Mouse (Mus musculus) stomach, postnatal 0 days (tissue): ENCODE results near the gene Kcnj11. TPM values are rescaled to one million over a fixed set of nuclear protein-coding genes. Genes with fewer than 3 reads are reported as not detected.

Experiments
- ATAC-seq: fragments of 200-750 bp; cut with Nextera tagmentation; 2 replicates; pipeline ENCODE4 v1.8.0; 2017; ENCODE audit not compliant: low FRiP score, low TSS enrichment
- DNase-seq: peaks from one replicate; pipeline ENCODE4 v3.0.0-alpha.2; 2016; ENCODE audit warnings: low spot score
- H3K27ac ChIP-seq: fragments of 300-500 bp; sonication (generic); replicated peaks from 2 replicates; pipeline ENCODE4 v1.5.1; 2014; ENCODE audit warnings: mild to moderate bottlenecking, control low read depth
- H3K27me3 ChIP-seq: fragments of 300-500 bp; sonication (generic); 2 replicates; pipeline ENCODE4 v1.6.1; 2014; ENCODE audit warnings: low read length; ENCODE audit not compliant: control insufficient read depth, insufficient read depth
- H3K36me3 ChIP-seq: fragments of 300-500 bp; sonication (generic); 2 replicates; pipeline ENCODE4 v1.6.1; 2014; ENCODE audit warnings: low read length, mixed read lengths; ENCODE audit not compliant: control insufficient read depth, insufficient read depth
- H3K4me1 ChIP-seq: fragments of 300-500 bp; sonication (generic); replicated peaks from 2 replicates; pipeline ENCODE4 v1.6.1; 2014; ENCODE audit warnings: antibody characterized with exemption; ENCODE audit not compliant: control insufficient read depth, insufficient read depth
- H3K4me2 ChIP-seq: fragments of 300-500 bp; sonication (generic); replicated peaks from 2 replicates; pipeline ENCODE4 v1.6.1; 2014; ENCODE audit warnings: low read depth, mild to moderate bottlenecking, control low read depth, moderate library complexity
- H3K4me3 ChIP-seq: fragments of 300-500 bp; sonication (generic); 2 replicates; pipeline ENCODE4 v1.5.1; 2014; ENCODE audit warnings: low read depth, low read length, control low read depth
- H3K9ac ChIP-seq: fragments of 300-500 bp; sonication (generic); 2 replicates; pipeline ENCODE4 v1.6.1; 2014; ENCODE audit warnings: mild to moderate bottlenecking, low read length, control low read depth, mixed read lengths
- H3K9me3 ChIP-seq: fragments of 300-500 bp; sonication (generic); 2 replicates; pipeline ENCODE4 v1.6.1; 2016; ENCODE audit warnings: low read length; ENCODE audit not compliant: control insufficient read depth
- CTCF ChIP-seq: IDR thresholded peaks from 2 replicates; pipeline ENCODE4 v1.5.1; 2016; ENCODE audit warnings: antibody characterized with exemption, low read depth, mild to moderate bottlenecking, moderate library complexity
- EP300 ChIP-seq: optimal IDR thresholded peaks from 2 replicates; pipeline ENCODE3; 2016; ENCODE audit warnings: antibody characterized with exemption
- WGBS: fragments of 180-500 bp; shearing (Covaris S2); extraction: QIAGEN DNeasy Blood & Tissue Kit; methylation state at CpG from one replicate; pipeline ENCODE4 v1.1.7; 2014; 5-methylcytosine and 5-hydroxymethylcytosine counted together
- polyA plus RNA-seq: library from polyadenylated mRNA; unstranded; fragments of >200 nt; fragmentation: Nextera tagmentation; extraction: Ambion mirVana; gene quantifications from 2 replicates; pipeline ENCODE4 v1.2.1, GENCODE M21; 2015

The Kcnj11 gene
- polyA plus RNA-seq, 1 experiment from 2014 or later: 0.61 TPM

DNA sequence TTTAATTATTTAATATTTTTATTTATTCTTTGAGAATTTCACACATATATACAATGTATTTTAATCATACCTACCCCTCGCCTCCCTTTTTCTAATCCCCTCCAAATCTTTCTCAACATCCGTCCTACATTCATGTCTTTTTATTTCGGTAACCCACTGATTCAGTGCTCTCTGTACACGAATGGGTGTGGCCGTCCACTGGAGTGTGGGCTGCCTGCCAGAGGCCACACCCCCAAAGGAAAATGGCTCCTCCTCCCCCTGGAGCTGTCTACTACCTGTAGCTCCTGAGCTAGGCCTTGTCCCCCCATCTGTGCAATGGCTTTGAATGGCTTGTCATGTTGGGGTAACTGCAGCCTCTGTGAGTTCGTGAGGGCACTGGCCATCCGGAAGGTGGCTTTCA, 23.7 kb downstream of the Kcnj11 start:
- no peaks in the 10 kb centered on the region for H3K27me3 ChIP-seq
- no peak overlapping the region for H3K9ac ChIP-seq
- ATAC-seq (peak; percentile 29; the same call in 1 of the 2 replicates), DNase-seq (peak; percentile 58)
- H3K36me3 ChIP-seq: peaks cover 23% of the 10 kb centered on the region
- H3K9me3 ChIP-seq: no peaks in the 10 kb centered on the region
- no peak for TF ChIP-seq EP300
- no peak for TF ChIP-seq CTCF
- no peak overlapping the region for H3K4me3 ChIP-seq
- H3K4me2 ChIP-seq: no peak overlapping the region
- 68% methylated on average over 7 of the region's 7 CpGs for WGBS
- H3K27ac ChIP-seq: no peak overlapping the region
- H3K4me1 ChIP-seq: no peaks in the 10 kb centered on the region

DNA sequence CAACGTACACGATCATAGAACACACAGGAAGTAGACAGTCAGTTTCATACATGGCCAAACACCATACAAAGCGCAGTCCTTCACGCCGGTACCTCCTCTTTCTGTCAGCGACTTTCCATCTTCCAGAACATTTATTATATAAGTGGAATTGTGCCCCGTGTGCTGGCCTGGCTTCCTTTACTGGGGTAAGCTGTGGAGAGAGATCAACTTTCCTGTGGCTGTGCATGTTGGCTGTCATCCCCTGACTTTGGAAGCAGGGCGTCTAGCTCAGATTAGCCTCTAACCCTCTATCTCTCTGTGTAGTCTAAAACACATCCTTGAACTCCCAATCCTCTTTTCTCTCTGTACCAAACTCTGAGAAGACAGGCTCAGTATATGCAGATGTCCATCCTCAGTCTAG, 31.7 kb downstream of the Kcnj11 start:
- Histone ChIP-seq H3K9me3 (no peaks in the 10 kb centered on the region), H3K9ac (no peak overlapping the region), H3K27me3 (no peaks in the 10 kb centered on the region), H3K36me3 (peaks cover 20% of the 10 kb centered on the region), H3K4me2 (no peak overlapping the region), H3K4me1 (no peaks in the 10 kb centered on the region), H3K4me3 (no peak overlapping the region), H3K27ac (no peak overlapping the region)
- ATAC-seq (no peak), DNase-seq (no peak)
- WGBS: 93% methylated on average over 8 of the region's 8 CpGs
- TF ChIP-seq CTCF (no peak), EP300 (no peak)

DNA sequence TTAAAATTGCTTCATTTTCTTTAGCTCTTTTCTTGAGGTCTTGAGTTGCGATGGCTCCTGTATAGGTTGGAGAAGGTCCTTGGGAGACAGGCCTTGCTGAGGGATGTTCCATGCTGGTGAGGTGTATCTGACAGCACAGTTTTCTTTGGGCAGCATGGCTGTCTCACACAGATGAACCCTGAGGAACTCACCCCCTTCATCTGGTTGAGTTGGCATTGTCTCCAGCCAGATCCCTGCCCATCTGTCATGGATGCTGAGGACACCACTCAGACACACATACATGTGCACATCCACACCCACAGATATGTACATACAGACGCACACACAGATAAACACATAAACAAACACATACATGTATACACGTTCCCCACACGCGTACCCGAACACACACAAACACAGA, 37.3 kb downstream of the Kcnj11 start:
- H3K36me3 ChIP-seq: peaks cover 9% of the 10 kb centered on the region
- no peak overlapping the region for H3K9ac ChIP-seq
- H3K27me3 ChIP-seq: no peaks in the 10 kb centered on the region
- DNase-seq: no peak
- H3K27ac ChIP-seq: no peak overlapping the region
- no peak overlapping the region for H3K4me2 ChIP-seq
- no peak overlapping the region for H3K4me3 ChIP-seq
- no peak for ATAC-seq
- no peaks in the 10 kb centered on the region for H3K9me3 ChIP-seq
- TF ChIP-seq EP300 (no peak), CTCF (no peak)
- 94% methylated on average over 6 of the region's 6 CpGs for WGBS
- H3K4me1 ChIP-seq: no peaks in the 10 kb centered on the region

DNA sequence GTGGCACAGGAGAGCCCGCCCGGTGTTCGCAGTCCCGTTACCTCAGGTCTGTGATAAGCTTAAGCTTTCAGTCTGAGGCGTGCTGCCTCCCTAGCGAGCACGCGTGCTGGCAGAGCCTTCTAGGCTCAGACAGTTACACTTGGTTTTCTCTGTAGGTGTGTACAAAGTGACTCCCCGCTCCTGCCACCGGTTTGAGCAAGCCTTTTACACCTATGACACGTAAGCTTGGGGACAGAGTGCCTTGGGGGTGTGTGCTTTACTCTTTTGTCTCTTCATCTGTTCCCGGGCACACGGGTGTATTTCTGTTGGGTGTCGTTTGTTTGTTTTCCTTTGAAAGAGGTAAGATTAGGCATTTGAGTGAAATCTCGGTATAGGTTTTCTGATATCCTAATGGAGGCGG, 39.0 kb downstream of the Kcnj11 start:
- Histone ChIP-seq H3K27me3 (no peaks in the 10 kb centered on the region), H3K4me2 (no peak overlapping the region), H3K4me3 (no peak overlapping the region), H3K36me3 (peaks cover 9% of the 10 kb centered on the region), H3K4me1 (no peaks in the 10 kb centered on the region), H3K9me3 (no peaks in the 10 kb centered on the region), H3K27ac (no peak overlapping the region), H3K9ac (no peak overlapping the region)
- DNase-seq (peak; percentile 40), ATAC-seq (peak; percentile 81)
- WGBS: 74% methylated on average over 16 of the region's 16 CpGs
- TF ChIP-seq CTCF: no peak
- TF ChIP-seq EP300: no peak

DNA sequence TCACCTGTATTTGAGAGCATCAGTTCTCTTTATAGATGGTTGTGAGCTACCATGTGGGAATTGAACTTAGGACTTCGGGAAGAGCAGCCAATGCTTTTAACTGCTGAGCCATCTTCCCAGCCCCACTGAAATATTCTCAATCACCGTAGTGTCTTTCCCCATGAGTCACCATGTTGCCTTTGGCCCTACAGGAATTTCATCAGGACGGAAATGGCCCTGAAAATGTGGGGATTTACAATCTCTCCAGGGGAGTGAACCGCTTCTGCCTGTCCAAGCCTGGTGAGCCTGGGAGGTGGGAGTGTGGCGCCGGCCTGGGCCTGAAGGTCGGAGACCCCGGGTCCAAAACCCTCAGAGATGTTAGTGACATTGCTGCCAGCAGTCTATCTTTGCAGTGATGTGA, 39.9 kb downstream of the Kcnj11 start:
- H3K4me2 ChIP-seq: no peak overlapping the region
- 96% methylated on average over 8 of the region's 8 CpGs for WGBS

DNA sequence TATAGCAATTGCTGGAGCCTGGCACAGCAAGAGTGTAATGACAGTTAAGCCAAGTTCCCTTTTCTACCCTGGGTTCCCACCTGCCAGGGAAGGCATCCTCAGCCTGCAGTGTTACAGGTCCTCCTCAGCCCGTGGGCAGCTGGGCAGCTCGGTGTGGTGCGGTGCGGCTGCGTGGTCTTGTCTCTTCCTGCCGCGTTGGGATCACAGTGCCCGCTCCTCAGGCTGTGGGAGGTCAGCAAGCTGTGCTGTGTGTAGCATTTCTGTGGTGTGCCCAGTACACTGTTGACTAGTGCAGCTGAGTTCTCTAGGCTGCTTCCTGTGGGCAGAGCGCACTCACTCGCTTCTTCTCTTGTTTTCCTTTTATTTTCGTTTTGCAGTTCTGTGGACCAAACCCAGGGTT, 41.7 kb downstream of the Kcnj11 start:
- H3K9ac ChIP-seq: no peak overlapping the region
- TF ChIP-seq EP300: no peak
- no peak for TF ChIP-seq CTCF
- H3K27me3 ChIP-seq: no peaks in the 10 kb centered on the region
- H3K9me3 ChIP-seq: no peaks in the 10 kb centered on the region
- H3K4me1 ChIP-seq: no peaks in the 10 kb centered on the region
- ATAC-seq: no peak
- DNase-seq: no peak
- WGBS: 92% methylated on average over 11 of the region's 11 CpGs
- H3K27ac ChIP-seq: no peak overlapping the region
- H3K36me3 ChIP-seq: peaks cover 21% of the 10 kb centered on the region
- H3K4me3 ChIP-seq: no peak overlapping the region
- H3K4me2 ChIP-seq: no peak overlapping the region

More for the DNA sequence above, 39.9 kb downstream of the Kcnj11 start:
- Histone ChIP-seq H3K9ac (no peak overlapping the region), H3K36me3 (peaks cover 5% of the 10 kb centered on the region), H3K9me3 (no peaks in the 10 kb centered on the region), H3K4me3 (no peak overlapping the region), H3K27ac (no peak overlapping the region), H3K27me3 (no peaks in the 10 kb centered on the region), H3K4me1 (no peaks in the 10 kb centered on the region)
- TF ChIP-seq CTCF (no peak), EP300 (no peak)
- ATAC-seq: no peak
- DNase-seq: no peak
